Mouse (Mus musculus) right cerebral cortex, postnatal 4 days (tissue): ENCODE results near the gene Mylk3.

ENCODE experiments used
- DNase-seq: peaks from one replicate; pipeline ENCODE4 v3.0.0-alpha.2; 2022

The Mylk3 gene

GRCm38 (mm10) chr8:85311743-85312142, 74.4 kb downstream of the Mylk3 start:
- no peak for DNase-seq

DNA sequence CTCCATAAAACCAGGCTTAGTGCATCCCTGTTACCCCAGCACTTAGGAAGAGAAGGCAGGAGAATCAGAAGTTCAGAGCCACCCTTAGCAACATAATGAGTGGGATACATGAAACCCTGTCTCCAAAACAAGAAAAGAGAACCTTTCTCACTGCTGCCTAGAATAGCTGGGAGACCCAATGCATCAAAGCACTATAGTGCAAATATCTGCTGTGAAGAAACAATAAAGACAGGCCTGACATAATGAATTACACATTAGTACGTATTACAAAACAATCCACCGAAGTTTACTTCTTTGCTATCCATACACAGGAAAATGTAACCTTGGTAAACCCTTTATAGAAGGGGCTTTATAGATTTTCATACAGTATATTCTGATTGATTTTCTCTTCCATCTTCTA, 77.6 kb downstream of the Mylk3 start:
- no peak for DNase-seq

DNA sequence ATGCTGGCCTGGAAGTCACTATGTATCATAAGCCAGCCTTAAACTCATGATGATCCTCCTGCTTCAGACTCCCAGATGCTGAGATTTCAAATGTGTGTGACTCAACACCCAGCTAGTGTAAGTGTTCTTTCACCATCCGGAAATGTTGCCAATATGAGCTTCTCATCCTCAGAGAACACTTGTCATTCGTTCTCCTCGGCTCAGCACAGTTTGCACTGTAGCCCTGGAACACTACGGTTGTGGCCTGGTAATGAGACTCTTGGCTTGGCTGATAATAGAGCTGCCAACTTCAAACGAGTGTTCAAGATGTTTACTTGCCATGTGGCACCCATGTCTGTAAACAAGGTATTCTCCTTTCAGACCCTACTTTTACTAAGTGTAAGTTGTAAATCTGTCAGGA, 82.6 kb downstream of the Mylk3 start:
- DNase-seq = no peak

GRCm38 (mm10) chr8:85302931-85303330, 83.2 kb downstream of the Mylk3 start:
- no peak for DNase-seq

DNA sequence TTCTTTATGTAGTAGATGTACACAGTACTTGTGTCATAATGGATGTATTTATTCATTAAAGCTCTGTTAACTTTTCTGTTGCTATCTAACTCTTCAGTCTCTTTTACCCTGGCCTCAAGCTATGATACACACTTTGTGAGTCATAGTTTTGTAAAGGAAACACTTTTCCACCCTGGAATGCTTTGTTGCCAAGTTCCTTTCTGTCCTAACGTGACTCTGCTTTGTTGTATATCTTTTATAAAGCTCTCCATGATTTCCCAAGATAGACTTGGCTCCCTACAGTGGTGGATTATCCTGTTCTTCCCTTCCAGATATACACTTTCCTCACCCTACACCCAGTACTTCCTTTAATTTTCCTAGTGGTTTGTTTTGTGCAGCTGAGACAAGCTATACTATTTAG, 84.2 kb downstream of the Mylk3 start:
- no peak for DNase-seq

- peak; percentile 98 for DNase-seq
Measured at GRCm38 (mm10) chr8:85299434-85300077, 86.6 kb downstream of the Mylk3 start, which contains the start of the genes Orc6 and Vps35. Orc6 (plus strand) TSS chr8:85299632. Vps35 (minus strand) TSS chr8:85299802.

DNA sequence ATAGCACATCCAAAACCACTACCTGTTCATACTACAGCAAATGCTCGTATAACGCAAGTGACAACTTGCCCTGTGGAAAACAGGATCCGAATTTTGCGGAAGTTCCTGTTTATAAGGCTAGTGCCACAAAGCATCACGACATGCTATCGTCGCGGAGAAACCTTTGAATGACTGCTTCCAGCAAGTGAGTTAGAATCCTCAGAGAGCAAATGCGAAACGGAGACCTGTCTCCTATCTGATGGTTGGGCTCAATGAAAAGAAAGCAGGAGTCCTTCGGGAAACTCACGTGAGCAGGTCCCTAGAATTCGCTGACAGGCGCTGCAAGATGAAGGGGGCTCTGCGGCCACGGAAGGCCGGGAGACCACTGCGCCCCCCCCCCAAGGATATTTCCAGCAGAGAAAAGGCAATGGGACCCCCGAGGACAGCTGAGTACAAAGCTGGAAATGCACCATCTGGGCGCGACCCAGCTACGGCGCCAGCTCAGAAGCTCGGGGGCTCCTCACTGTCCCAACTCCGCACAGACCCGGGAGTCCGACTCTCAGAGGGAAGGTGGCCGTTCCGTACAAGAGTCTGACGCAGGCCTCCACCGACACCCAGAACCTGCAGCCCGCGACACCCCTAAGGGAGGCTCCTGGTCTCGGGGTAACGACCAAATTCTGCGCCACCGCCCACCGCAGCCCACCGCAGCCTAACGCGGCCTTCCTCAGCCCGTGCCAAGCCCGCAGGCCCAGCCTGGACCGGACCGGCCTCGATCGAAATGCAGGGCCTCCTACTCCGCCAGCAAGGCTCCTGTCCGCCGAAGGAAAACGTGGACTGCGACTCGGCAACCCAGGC, 87.3 kb downstream of the Mylk3 start:
- DNase-seq = no peak

DNA sequence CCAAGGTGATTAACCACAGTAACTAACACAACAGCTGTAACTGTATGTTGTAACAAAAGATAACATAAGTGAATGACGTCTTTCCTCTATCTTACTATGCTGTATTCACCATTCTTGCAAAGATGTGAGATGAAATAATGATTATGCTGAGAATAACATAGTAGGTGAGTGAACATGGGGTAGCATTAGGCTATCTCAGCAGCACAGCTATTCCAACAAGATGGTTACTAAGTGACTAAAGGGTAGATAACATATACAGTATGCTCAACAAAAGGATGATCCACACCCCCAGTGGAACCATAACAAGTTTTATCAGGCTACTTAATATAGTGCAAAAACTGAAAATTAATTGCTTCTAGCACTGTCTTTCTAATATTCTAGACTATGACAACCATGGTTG, 99.3 kb downstream of the Mylk3 start:
- no peak for DNase-seq
